Mouse (Mus musculus): ENCODE data around the gene Fbxo45. TPM values are rescaled to one million over a fixed set of nuclear protein-coding genes. Genes with fewer than 3 reads are reported as not detected.
A peak's percentile ranks its signal among the peaks of the same experiment; 100 is the strongest.

The Fbxo45 gene
- polyA plus RNA-seq, 1 experiment from 2014 or later, result 9.0 TPM

DNA sequence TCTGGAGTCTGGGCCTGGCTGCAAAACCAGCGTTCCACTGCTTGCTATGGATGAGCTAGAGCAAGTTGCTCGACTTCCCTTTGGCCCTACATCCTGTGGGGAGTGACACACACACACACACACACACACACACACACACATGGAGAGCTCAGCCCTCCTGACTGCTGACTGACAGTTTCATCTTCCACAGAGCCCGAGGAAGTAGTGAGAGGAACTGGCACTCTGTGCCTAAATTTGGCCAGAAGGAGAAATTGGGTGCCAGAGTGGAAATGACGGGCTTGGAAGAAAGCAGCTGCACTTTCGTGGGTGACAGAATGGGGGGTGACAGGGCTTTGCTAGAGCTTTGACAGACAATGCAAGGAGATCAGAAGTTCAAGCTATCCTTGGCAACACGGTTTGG is 57.8 kb downstream of the Fbxo45 start:
- H3K4me3 ChIP-seq, result no peak overlapping the region
- H3K4me1 ChIP-seq (replicated peaks), result 0 out of 2 replicates have a peak, but pooled peaks cover 4% of the 10 kb centered on the region
- no peak overlapping the region for H3K27ac ChIP-seq
- no peaks in the 10 kb centered on the region for H3K27me3 ChIP-seq (ENCODE audit: insufficient read depth, poor library complexity, severe bottlenecking)
- 72% methylated on average over 6 of the region's 6 CpGs for WGBS
- DNase-seq (ENCODE audit: low spot score), result no peak
- no peaks in the 10 kb centered on the region for H3K9me3 ChIP-seq
- H3K36me3 ChIP-seq, result no peaks in the 10 kb centered on the region

DNA sequence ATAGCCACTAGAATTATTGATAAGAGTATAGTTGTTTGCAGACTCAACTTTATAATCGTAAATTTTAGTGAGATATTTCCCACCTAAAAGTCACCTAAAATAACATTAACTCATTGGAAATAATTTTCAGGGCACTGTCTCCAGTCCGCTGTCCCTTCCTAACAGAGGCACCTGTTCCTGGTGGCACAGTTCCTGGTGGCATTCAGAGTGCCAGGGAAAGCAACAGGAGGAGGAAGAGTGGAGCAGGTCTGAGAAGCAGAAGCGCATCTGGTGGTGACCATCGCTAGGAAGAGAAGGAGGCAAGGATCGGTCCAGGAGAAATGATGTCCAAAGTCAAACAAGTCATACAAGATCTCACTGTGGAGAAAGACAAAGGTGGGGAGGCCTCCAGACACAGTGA is 60.9 kb downstream of the Fbxo45 start:
- 94% methylated on average over 5 of the region's 5 CpGs for WGBS

More for the DNA sequence above, 60.9 kb downstream of the Fbxo45 start:
- 0 out of 2 replicates have a peak, but pooled peaks cover 4% of the 10 kb centered on the region for H3K4me1 ChIP-seq (replicated peaks)
- H3K36me3 ChIP-seq, result no peaks in the 10 kb centered on the region
- no peak overlapping the region for H3K4me3 ChIP-seq
- DNase-seq (ENCODE audit: low spot score), result no peak
- no peaks in the 10 kb centered on the region for H3K27me3 ChIP-seq (ENCODE audit: insufficient read depth, poor library complexity, severe bottlenecking)
- H3K27ac ChIP-seq, result no peak overlapping the region
- H3K9me3 ChIP-seq, result no peaks in the 10 kb centered on the region

MicroRNAs encoded within 50 kb of the gene (microRNA counts, 519-probe panel; counts per million panel counts)
- microRNA mmu-miR-1946a, result 1,255 counts per million, percentile 77 among the panel's probes with 10 or more counts

Other genes with a start within 250 kb of the Fbxo45 start
- gene Senp5, start 243.9 kb downstream of the Fbxo45 start, polyA plus RNA-seq (2016; fragmentation: Nextera tagmentation; extraction: Ambion mirVana), result 18.4 and 19.0 TPM in 2 replicates
- 35.7 and 39.4 TPM in 2 replicates for gene Pak2, start 167.8 kb downstream of the Fbxo45 start, polyA plus RNA-seq (2016; fragmentation: Nextera tagmentation; extraction: Ambion mirVana)
- gene Pigx, start 147.4 kb downstream of the Fbxo45 start, polyA plus RNA-seq (2016; fragmentation: Nextera tagmentation; extraction: Ambion mirVana), result 149 and 159 TPM in 2 replicates
- gene Cep19, start 147.4 kb downstream of the Fbxo45 start, polyA plus RNA-seq (2016; fragmentation: Nextera tagmentation; extraction: Ambion mirVana), result 37.9 and 39.4 TPM in 2 replicates
- 7.8 and 11.1 TPM in 2 replicates for gene Nrros, start 81.6 kb downstream of the Fbxo45 start, polyA plus RNA-seq (2016; fragmentation: Nextera tagmentation; extraction: Ambion mirVana)
- gene Bex6, start 67.3 kb downstream of the Fbxo45 start, polyA plus RNA-seq (2016; fragmentation: Nextera tagmentation; extraction: Ambion mirVana), result not detected in 2 replicates
- 17.4 and 19.0 TPM in 2 replicates for gene Wdr53, start 69 bp upstream of the Fbxo45 start, polyA plus RNA-seq (2016; fragmentation: Nextera tagmentation; extraction: Ambion mirVana)
- gene Smco1, start 24.3 kb upstream of the Fbxo45 start, polyA plus RNA-seq (2016; fragmentation: Nextera tagmentation; extraction: Ambion mirVana), result 0.10 TPM in 1 of 2 replicates, not detected in the other
- 24.0 and 32.2 TPM in 2 replicates for gene Rnf168, start 30.3 kb upstream of the Fbxo45 start, polyA plus RNA-seq (2016; fragmentation: Nextera tagmentation; extraction: Ambion mirVana)
- 25.2 and 27.0 TPM in 2 replicates for gene Ubxn7, start 85.1 kb upstream of the Fbxo45 start, polyA plus RNA-seq (2016; fragmentation: Nextera tagmentation; extraction: Ambion mirVana)
- gene Tm4sf19, start 153.3 kb upstream of the Fbxo45 start, polyA plus RNA-seq (2016; fragmentation: Nextera tagmentation; extraction: Ambion mirVana), result not detected in 2 replicates
- gene Tctex1d2, start 172.5 kb upstream of the Fbxo45 start, polyA plus RNA-seq (2016; fragmentation: Nextera tagmentation; extraction: Ambion mirVana), result 34.7 and 35.9 TPM in 2 replicates
- 38.6 and 42.9 TPM in 2 replicates for gene Pcyt1a, start 183.8 kb upstream of the Fbxo45 start, polyA plus RNA-seq (2016; fragmentation: Nextera tagmentation; extraction: Ambion mirVana)
- 0.20 and 0.44 TPM in 2 replicates for gene Slc51a, start 240.7 kb upstream of the Fbxo45 start, polyA plus RNA-seq (2016; fragmentation: Nextera tagmentation; extraction: Ambion mirVana)
- not detected in 2 replicates for gene Zdhhc19, start 249.1 kb upstream of the Fbxo45 start, polyA plus RNA-seq (2016; fragmentation: Nextera tagmentation; extraction: Ambion mirVana)